Comparison of ENCODE assay signal across 1 mouse cellular context in the genomic region with DNA sequence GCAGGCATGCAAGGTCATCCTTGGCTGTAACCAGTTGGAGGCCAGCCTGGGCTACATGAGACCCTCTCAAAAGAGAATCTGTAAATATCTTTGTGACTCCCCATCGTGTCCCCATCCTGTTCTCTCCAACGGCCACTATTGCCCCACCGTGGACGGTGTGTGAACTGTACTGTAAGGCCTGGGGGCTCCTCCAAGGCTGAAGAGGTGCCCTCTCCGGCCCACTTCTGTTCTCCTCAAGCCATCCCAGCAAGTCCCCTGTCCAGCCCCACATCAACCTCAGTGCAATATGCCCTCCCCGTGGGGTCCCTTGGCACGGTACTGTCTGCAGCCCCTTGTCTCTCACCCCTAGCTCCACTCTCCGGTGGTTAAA.
TF ChIP-seq lines count a peak whose summit lies in the region.

No protein-coding gene starts in this region.

TF ChIP-seq in C2C12, 6 proteins besides CTCF, POLR2A, EP300 and RAD21 (continued from another document):
- TF ChIP-seq MAX (IDR thresholded peaks at IDR 0.05) (no peak), MYOG (IDR thresholded peaks at IDR 0.05; ENCODE audit: control insufficient read depth, extremely low read depth, insufficient read length) (no peak), CEBPB (IDR thresholded peaks at IDR 0.05; ENCODE audit: low read depth) (no peak), USF1 (IDR thresholded peaks at IDR 0.05; ENCODE audit: low read depth) (no peak), FOSL1 (IDR thresholded peaks at IDR 0.05; ENCODE audit: insufficient read depth, low read length, poor library complexity, severe bottlenecking) (no peak)
